Mouse (Mus musculus) cerebellum, adult 2 months (tissue): Measurements from ENCODE around the gene Mapk1ip1. TPM values are rescaled to one million over a fixed set of nuclear protein-coding genes. Genes with fewer than 3 reads are reported as not detected.
A peak's percentile ranks its signal among the peaks of the same experiment; 100 is the strongest.

ENCODE experiments used
- DNase-seq, 2 experiments: peaks; one replicate each; pipeline ENCODE4 v3.0.0; 2021
- H3K27ac ChIP-seq: fragments of 200-500 bp; 2 replicates; pipeline ENCODE4 v1.5.1; 2012; ENCODE audit warnings: low read length, control low read depth, inconsistent platforms; ENCODE audit not compliant: insufficient read depth
- H3K27me3 ChIP-seq: fragments of 200-500 bp; 2 replicates; pipeline ENCODE4 v1.6.1; 2012; ENCODE audit warnings: inconsistent platforms, mild to moderate bottlenecking, low read length, moderate library complexity; ENCODE audit not compliant: control insufficient read depth, insufficient read depth
- H3K4me1 ChIP-seq: fragments of 200-500 bp; 2 replicates; pipeline ENCODE4 v1.6.1; 2011; ENCODE audit warnings: low read length; ENCODE audit not compliant: control insufficient read depth, insufficient read depth
- H3K4me3 ChIP-seq: fragments of 200-500 bp; replicated peaks from 2 replicates; pipeline ENCODE3; 2011; ENCODE audit warnings: mild to moderate bottlenecking, low read depth, low read length, control low read depth; ENCODE audit not compliant: insufficient read depth
- CTCF ChIP-seq: fragments of 200-500 bp; IDR thresholded peaks from 2 replicates; pipeline ENCODE4 v1.5.1; 2011; ENCODE audit warnings: low read depth, mild to moderate bottlenecking, control low read depth, low read length, moderate library complexity, borderline replicate concordance; ENCODE audit not compliant: insufficient read depth
- POLR2A ChIP-seq: fragments of 200-500 bp; IDR thresholded peaks from 2 replicates; pipeline ENCODE4 v1.6.1; 2011; ENCODE audit warnings: low read length, control low read depth, borderline replicate concordance; ENCODE audit not compliant: insufficient read depth
- WGBS: fragments of 180-500 bp; shearing (Covaris S2); methylation state at CpG from one replicate; pipeline ENCODE4 v1.1.7; 2018; 5-methylcytosine and 5-hydroxymethylcytosine counted together
- polyA plus RNA-seq: library from polyadenylated mRNA; depleted of rRNA; stranded (reverse); fragments of >200 nt; gene quantifications from 2 replicates; pipeline ENCODE4 v1.2.3, GENCODE M21; 2012; rRNA removed

Mapk1ip1 gene
- polyA plus RNA-seq, 1 experiment = 87.6 TPM

GRCm38 (mm10) chr7:138824423-138824822, 21.6 kb downstream of the Mapk1ip1 start:
- DNase-seq = no peak
- H3K27me3 ChIP-seq = no peaks in the 10 kb centered on the region

GRCm38 (mm10) chr7:138818314-138818713, 27.8 kb downstream of the Mapk1ip1 start:
- no peak overlapping the region for H3K27ac ChIP-seq
- no peaks in the 10 kb centered on the region for H3K27me3 ChIP-seq
- TF ChIP-seq CTCF (peak; percentile 48; the same call in 1 of the 2 replicates), POLR2A (no peak)
- DNase-seq = no peak
- H3K4me3 ChIP-seq = no peak overlapping the region
- H3K4me1 ChIP-seq = peaks cover 4% of the 10 kb centered on the region
- WGBS = 78% methylated on average over 4 of the region's 4 CpGs

More at GRCm38 (mm10) chr7:138824423-138824822, 21.6 kb downstream of the Mapk1ip1 start:
- no peak overlapping the region for H3K27ac ChIP-seq
- WGBS = 51% methylated on average over 6 of the region's 6 CpGs
- H3K4me1 ChIP-seq = no peaks in the 10 kb centered on the region; the same call in 1 of the 2 replicates
- TF ChIP-seq POLR2A = no peak
- no peak for TF ChIP-seq CTCF
- no peak overlapping the region for H3K4me3 ChIP-seq

- no peaks in the 10 kb centered on the region for H3K27me3 ChIP-seq
- 50% methylated on average over 11 of the region's 11 CpGs for WGBS
- H3K27ac ChIP-seq = no peak overlapping the region
- no peak for DNase-seq
- TF ChIP-seq CTCF = no peak
- no peak for TF ChIP-seq POLR2A
- H3K4me1 ChIP-seq = peaks cover 4% of the 10 kb centered on the region
- H3K4me3 ChIP-seq = no peak overlapping the region
Measured at GRCm38 (mm10) chr7:138813213-138813875, 32.7 kb downstream of the Mapk1ip1 start.

GRCm38 (mm10) chr7:138807146-138807545, 38.9 kb downstream of the Mapk1ip1 start:
- no peaks in the 10 kb centered on the region for H3K4me1 ChIP-seq
- H3K27me3 ChIP-seq = no peaks in the 10 kb centered on the region
- no peak for TF ChIP-seq CTCF
- no peak for TF ChIP-seq POLR2A
- WGBS = 91% methylated on average over 3 of the region's 3 CpGs
- no peak overlapping the region for H3K27ac ChIP-seq
- DNase-seq = no peak
- no peak overlapping the region for H3K4me3 ChIP-seq

- no peaks in the 10 kb centered on the region for H3K4me1 ChIP-seq
- no peak for DNase-seq
- H3K4me3 ChIP-seq = no peak overlapping the region
- 46% methylated on average over 4 of the region's 4 CpGs for WGBS
- H3K27me3 ChIP-seq = no peaks in the 10 kb centered on the region
- no peak for TF ChIP-seq CTCF
- no peak for TF ChIP-seq POLR2A
- no peak overlapping the region for H3K27ac ChIP-seq
Measured at GRCm38 (mm10) chr7:138803386-138803785, 42.7 kb downstream of the Mapk1ip1 start.

GRCm38 (mm10) chr7:138788109-138788508, 58.0 kb downstream of the Mapk1ip1 start:
- Histone ChIP-seq H3K4me1 (no peaks in the 10 kb centered on the region), H3K27ac (no peak overlapping the region), H3K27me3 (no peaks in the 10 kb centered on the region), H3K4me3 (no peak overlapping the region)
- 57% methylated on average over 5 of the region's 5 CpGs for WGBS
- DNase-seq = no peak
- TF ChIP-seq POLR2A (no peak), CTCF (no peak)

Other genes starting within 250 kb of the Mapk1ip1 start
- 70.0 and 74.9 TPM in 2 replicates for gene Ppp2r2d, start 194 bp downstream of the Mapk1ip1 start, polyA plus RNA-seq
- 96.6 and 101 TPM in 2 replicates for gene Bnip3, start 63.2 kb upstream of the Mapk1ip1 start, polyA plus RNA-seq
- gene Jakmip3, start 94.5 kb upstream of the Mapk1ip1 start, polyA plus RNA-seq = 47.6 and 49.0 TPM in 2 replicates
- gene Dpysl4, start 239.7 kb upstream of the Mapk1ip1 start, polyA plus RNA-seq = 127 and 156 TPM in 2 replicates